Mouse (Mus musculus): ENCODE data around the gene Pid1.

GRCm38 (mm10) chr1:84305713-84306421 is 58.1 kb downstream of the Pid1 start:
- TF ChIP-seq CTCF (IDR thresholded peaks at IDR 0.05; ENCODE audit: low read depth) (no peak), EP300 (IDR thresholded peaks at IDR 0.05; ENCODE audit: low read depth) (no peak)

Measured in liver, postnatal 0 days (tissue).